Mouse (Mus musculus) embryonic stem cell, embryonic (primary cell): ENCODE measurements around the gene Tbx21.

Experiments
- CTCF ChIA-PET, 4 experiments: fragments of 300-600 bp in 2 of 4; fragments of 350-600 bp in 2 of 4; sonication (Branson Sonifier 250); formaldehyde crosslinking; loops; one replicate each; lab custom pipeline; 2022; ENCODE audit warnings: inconsistent platforms in 2 of 4; lab: Charles Lee
- POLR2A ChIA-PET, 4 experiments: fragments of 300-600 bp in 2 of 4; fragments of 350-600 bp in 2 of 4; sonication (Branson Sonifier 250); formaldehyde crosslinking; loops; one replicate each; lab custom pipeline; 2022; ENCODE audit warnings: antibody characterized with exemption in 4 of 4, inconsistent platforms in 1 of 4; lab: Charles Lee

Tbx21 gene

GRCm38 (mm10) chr11:97050216-97050943, 64.8 kb downstream of the Tbx21 start, which contains the start of gene Osbpl7:
Osbpl7 (plus strand) TSS chr11:97050628.
- POLR2A ChIA-PET: interaction anchor here in 3 of 4 experiments (0.5 to 2.9 kb wide), 28 partner anchors 9 to 384 kb away, joined by 3 to 17 read pairs (median 4); partner anchors contain the start of genes Cdk5rap3 (in 2 of the 3), Lrrc46 (in 2 of the 3), Mrpl10 (in 2 of the 3) and Scrn2 (in 2 of the 3)

GRCm38 (mm10) chr11:97049492-97050085, 65.5 kb downstream of the Tbx21 start:
- POLR2A ChIA-PET: interaction anchor here in 2 of 4 experiments (0.8 to 2.9 kb wide), 11 partner anchors 8 to 226 kb away, joined by 3 to 17 read pairs (median 4); partner anchors contain the start of genes Copz2 (in 1 of the 2), Lrrc46 (in 1 of the 2) and Mrpl10 (in 1 of the 2)
- CTCF ChIA-PET: interaction anchor here in 2 of 4 experiments (0.8 to 1.9 kb wide), 3 partner anchors 19 to 133 kb away, joined by 3 to 5 read pairs (median 3); partner anchors contain the start of gene Cdk5rap3 (in 1 of the 2)

More at GRCm38 (mm10) chr11:97050216-97050943, 64.8 kb downstream of the Tbx21 start, which contains the start of gene Osbpl7:
- CTCF ChIA-PET: interaction anchor here in 3 of 4 experiments (0.5 to 1.9 kb wide), 15 partner anchors 9 to 150 kb away, joined by 3 to 9 read pairs (median 3); partner anchors contain the start of genes Lrrc46 (in 2 of the 3), Mrpl10 (in 2 of the 3), Cdk5rap3 (in 1 of the 3) and Scrn2 (in 1 of the 3)

DNA sequence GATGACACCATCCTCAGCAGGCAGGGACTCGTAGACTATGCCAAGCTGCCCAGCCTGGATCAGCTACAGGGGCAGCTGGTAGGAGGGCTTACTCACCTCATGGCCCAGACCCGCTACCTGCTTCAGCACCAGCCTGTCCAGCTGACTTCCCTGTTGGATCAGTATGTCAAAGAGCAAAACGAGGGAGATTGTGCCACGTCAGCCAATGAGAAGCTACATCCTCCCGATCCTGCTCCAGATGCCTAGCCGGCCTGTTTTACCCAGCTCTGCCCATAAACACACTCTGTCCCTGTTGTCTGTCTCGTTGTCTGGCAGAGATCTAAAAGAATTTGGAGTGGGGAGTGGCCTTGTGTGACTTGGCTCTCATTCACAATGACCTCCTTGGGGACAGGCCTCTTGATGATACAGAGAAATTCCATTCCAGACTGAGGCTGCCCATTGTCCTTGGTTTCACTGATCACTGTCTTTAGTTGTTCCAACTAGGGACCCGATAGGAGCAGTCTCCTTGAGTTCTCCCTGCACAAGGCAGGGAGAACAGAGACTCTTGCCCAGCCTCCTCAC, 67.0 kb downstream of the Tbx21 start:
- ChIA-PET CTCF (interaction anchor here in 1 of 4 experiments (1.0 kb wide), 1 partner anchor 19 kb away, joined by 3 read pairs; no protein-coding TSS in a partner anchor), POLR2A (interaction anchor here in 2 of 4 experiments (0.6 to 1.6 kb wide), 9 partner anchors 10 to 140 kb away, joined by 3 to 4 read pairs (median 3); partner anchors contain the start of gene Scrn2 (in 1 of the 2))
